Mouse (Mus musculus): ENCODE data around the gene Phlda3. TPM values are rescaled to one million over a fixed set of nuclear protein-coding genes. Genes with fewer than 3 reads are reported as not detected.

Phlda3 gene
- polyA plus RNA-seq, 1 experiment, result 3.2 TPM

- Histone ChIP-seq H3K4me1 (ENCODE audit: control insufficient read depth, insufficient read depth, low read length) (no peaks in the 10 kb centered on the region; the same call in 1 of the 2 replicates), H3K27me3 (ENCODE audit: control insufficient read depth, insufficient read depth, low read length) (no peaks in the 10 kb centered on the region), H3K4me3 (ENCODE audit: control insufficient read depth, low read depth, low read length) (no peak overlapping the region), H3K27ac (ENCODE audit: control insufficient read depth, insufficient read depth, low read depth, low read length) (no peak overlapping the region), H3K36me3 (ENCODE audit: control insufficient read depth, insufficient read depth, low read length) (no peaks in the 10 kb centered on the region)
- TF ChIP-seq CTCF (IDR thresholded peaks at IDR 0.05; ENCODE audit: control insufficient read depth, insufficient read depth, insufficient replicate concordance, low read depth, low read length) (no peak), POLR2A (IDR thresholded peaks at IDR 0.05; ENCODE audit: control insufficient read depth, low read depth, low read length) (no peak)
Observed at GRCm38 (mm10) chr1:135768400-135768799, 2.5 kb downstream of the Phlda3 start.

DNA sequence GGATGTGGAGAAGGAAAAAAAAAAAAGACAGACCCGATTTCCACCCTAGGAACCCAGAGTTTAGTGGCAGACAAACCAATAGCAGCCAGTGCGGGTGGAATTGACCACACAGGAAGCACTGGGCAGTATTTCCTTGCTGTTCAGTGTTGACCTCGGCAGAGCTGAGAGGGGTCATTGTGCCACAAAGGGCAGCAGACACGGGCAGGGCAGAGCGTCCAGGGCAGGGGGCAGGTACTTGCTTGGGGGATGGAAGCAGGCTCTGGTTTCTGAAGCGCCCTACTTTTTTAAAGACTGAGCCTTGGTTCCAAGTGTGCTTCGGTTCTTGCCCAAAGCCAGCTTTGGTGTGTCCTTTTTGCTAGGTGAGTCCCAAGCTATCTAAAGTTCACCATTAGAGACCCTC lies 4.3 kb downstream of the Phlda3 start:
- H3K36me3 ChIP-seq (ENCODE audit: control insufficient read depth, insufficient read depth, low read length), result no peaks in the 10 kb centered on the region
- no peak overlapping the region for H3K27ac ChIP-seq (ENCODE audit: control insufficient read depth, insufficient read depth, low read depth, low read length)
- H3K27me3 ChIP-seq (ENCODE audit: control insufficient read depth, insufficient read depth, low read length), result no peaks in the 10 kb centered on the region
- no peaks in the 10 kb centered on the region; the same call in 1 of the 2 replicates for H3K4me1 ChIP-seq (ENCODE audit: control insufficient read depth, insufficient read depth, low read length)
- no peak for TF ChIP-seq POLR2A (IDR thresholded peaks at IDR 0.05; ENCODE audit: control insufficient read depth, low read depth, low read length)
- no peak for TF ChIP-seq CTCF (IDR thresholded peaks at IDR 0.05; ENCODE audit: control insufficient read depth, insufficient read depth, insufficient replicate concordance, low read depth, low read length)
- H3K4me3 ChIP-seq (ENCODE audit: control insufficient read depth, low read depth, low read length), result no peak overlapping the region

DNA sequence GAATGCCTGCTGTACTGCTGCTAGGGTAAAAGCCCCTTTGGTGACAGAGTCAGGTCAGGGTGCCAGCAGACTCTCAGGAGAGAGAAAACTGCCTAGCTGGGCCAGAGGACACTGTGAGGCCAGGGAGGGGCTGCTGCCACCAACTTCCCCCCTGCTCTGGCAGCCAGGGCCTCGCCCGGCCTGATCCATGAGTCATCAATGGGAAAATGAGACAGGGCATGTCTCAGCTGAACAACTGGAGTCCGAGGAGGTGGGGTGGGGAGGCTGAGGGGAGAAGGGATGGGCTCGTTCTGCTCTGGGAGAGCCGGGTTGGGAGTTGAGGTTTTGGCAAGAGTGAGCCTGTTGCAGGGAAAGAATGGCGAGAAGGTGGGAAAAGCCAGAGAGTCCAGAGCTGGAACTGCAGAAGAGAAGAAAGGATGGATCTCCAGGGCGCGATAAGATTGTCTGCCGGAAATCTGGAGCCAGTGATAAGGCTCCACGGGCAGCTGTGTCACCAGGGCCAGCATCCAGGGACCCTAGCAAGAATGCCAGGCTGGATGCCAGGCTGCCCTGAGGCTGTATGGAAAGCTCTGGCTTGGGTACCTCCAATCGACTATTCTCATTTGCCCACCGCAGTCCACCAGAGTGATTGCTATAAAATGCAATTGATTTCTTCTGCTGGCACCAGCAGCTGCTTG lies 5.1 kb downstream of the Phlda3 start:
- Histone ChIP-seq H3K36me3 (ENCODE audit: control insufficient read depth, insufficient read depth, low read length) (no peaks in the 10 kb centered on the region), H3K4me1 (ENCODE audit: control insufficient read depth, insufficient read depth, low read length) (no peaks in the 10 kb centered on the region; the same call in 1 of the 2 replicates), H3K4me3 (ENCODE audit: control insufficient read depth, low read depth, low read length) (no peak overlapping the region), H3K27ac (ENCODE audit: control insufficient read depth, insufficient read depth, low read depth, low read length) (no peak overlapping the region), H3K27me3 (ENCODE audit: control insufficient read depth, insufficient read depth, low read length) (no peaks in the 10 kb centered on the region)
- TF ChIP-seq POLR2A (IDR thresholded peaks at IDR 0.05; ENCODE audit: control insufficient read depth, low read depth, low read length) (no peak), CTCF (IDR thresholded peaks at IDR 0.05; ENCODE audit: control insufficient read depth, insufficient read depth, insufficient replicate concordance, low read depth, low read length) (no peak)

DNA sequence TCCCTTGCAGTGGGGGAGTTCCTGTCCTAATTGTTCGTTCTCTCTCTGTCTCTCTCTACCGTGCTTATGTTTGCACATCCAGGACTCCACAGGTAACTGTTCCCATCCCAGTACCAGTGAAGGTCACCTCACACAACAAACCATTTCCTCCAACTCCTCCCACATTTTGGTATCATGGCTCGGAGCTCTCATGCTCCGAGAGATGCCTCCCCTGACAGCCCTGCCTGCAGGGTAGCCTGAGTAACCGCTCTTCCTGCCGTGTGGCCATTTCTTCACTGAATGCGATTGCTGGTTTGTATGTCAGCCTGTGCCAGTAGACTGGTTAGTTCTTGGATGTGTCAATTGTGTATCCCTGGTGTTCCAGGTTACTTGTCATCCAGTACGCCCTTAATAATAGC lies 5.7 kb downstream of the Phlda3 start:
- Histone ChIP-seq H3K27ac (ENCODE audit: control insufficient read depth, insufficient read depth, low read depth, low read length) (no peak overlapping the region), H3K4me3 (ENCODE audit: control insufficient read depth, low read depth, low read length) (no peak overlapping the region), H3K36me3 (ENCODE audit: control insufficient read depth, insufficient read depth, low read length) (no peaks in the 10 kb centered on the region), H3K27me3 (ENCODE audit: control insufficient read depth, insufficient read depth, low read length) (no peaks in the 10 kb centered on the region), H3K4me1 (ENCODE audit: control insufficient read depth, insufficient read depth, low read length) (no peaks in the 10 kb centered on the region; the same call in 1 of the 2 replicates)
- TF ChIP-seq CTCF (IDR thresholded peaks at IDR 0.05; ENCODE audit: control insufficient read depth, insufficient read depth, insufficient replicate concordance, low read depth, low read length) (no peak), POLR2A (IDR thresholded peaks at IDR 0.05; ENCODE audit: control insufficient read depth, low read depth, low read length) (no peak)

DNA sequence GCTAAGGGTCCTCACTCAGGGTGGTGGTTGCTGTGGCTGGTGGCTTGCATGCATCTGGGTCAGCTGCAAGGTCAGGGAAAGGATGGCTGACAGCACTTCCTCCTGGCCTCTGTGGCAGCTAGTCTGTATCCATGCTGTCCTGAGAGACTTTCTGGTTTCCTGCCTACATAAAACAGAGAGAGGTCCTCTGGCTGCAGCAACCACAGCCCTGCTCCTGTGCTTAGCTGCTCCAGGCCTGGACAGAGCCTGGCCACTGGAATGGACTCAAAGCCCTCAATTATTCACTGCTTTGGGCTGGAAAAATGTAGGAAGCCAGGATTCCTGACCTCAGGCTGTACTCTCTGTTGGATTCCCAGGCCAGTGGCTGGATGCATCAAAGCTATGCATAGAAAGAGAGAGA lies 10.7 kb downstream of the Phlda3 start:
- H3K27ac ChIP-seq (ENCODE audit: control insufficient read depth, insufficient read depth, low read depth, low read length), result no peak overlapping the region
- TF ChIP-seq POLR2A (IDR thresholded peaks at IDR 0.05; ENCODE audit: control insufficient read depth, low read depth, low read length) (no peak), CTCF (IDR thresholded peaks at IDR 0.05; ENCODE audit: control insufficient read depth, insufficient read depth, insufficient replicate concordance, low read depth, low read length) (no peak)

DNA sequence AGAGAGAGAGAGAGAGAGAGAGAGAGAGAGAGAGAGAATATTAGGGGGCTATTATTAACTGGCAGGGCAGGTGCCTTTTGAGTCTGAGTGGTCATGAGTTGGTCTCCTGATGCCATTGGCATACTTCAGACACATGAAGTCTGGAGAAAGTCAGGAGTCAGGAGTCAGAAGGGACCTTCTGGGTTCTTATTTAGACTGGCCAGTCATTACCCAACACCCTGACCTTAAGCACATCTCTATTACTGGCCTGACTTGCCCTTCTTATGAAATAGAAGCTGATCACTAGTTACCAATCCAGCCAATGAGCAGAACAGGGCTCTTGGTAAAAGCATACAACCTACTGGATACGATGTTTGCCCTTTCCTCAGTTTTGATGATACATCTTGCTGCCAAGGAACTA lies 11.1 kb downstream of the Phlda3 start:
- Histone ChIP-seq H3K36me3 (ENCODE audit: control insufficient read depth, insufficient read depth, low read length) (no peaks in the 10 kb centered on the region), H3K4me3 (ENCODE audit: control insufficient read depth, low read depth, low read length) (no peak overlapping the region), H3K27ac (ENCODE audit: control insufficient read depth, insufficient read depth, low read depth, low read length) (no peak overlapping the region), H3K27me3 (ENCODE audit: control insufficient read depth, insufficient read depth, low read length) (no peaks in the 10 kb centered on the region), H3K4me1 (ENCODE audit: control insufficient read depth, insufficient read depth, low read length) (peaks cover 16% of the 10 kb centered on the region)
- no peak for TF ChIP-seq CTCF (IDR thresholded peaks at IDR 0.05; ENCODE audit: control insufficient read depth, insufficient read depth, insufficient replicate concordance, low read depth, low read length)
- no peak for TF ChIP-seq POLR2A (IDR thresholded peaks at IDR 0.05; ENCODE audit: control insufficient read depth, low read depth, low read length)

More for the DNA sequence above, 10.7 kb downstream of the Phlda3 start:
- Histone ChIP-seq H3K27me3 (ENCODE audit: control insufficient read depth, insufficient read depth, low read length) (no peaks in the 10 kb centered on the region), H3K36me3 (ENCODE audit: control insufficient read depth, insufficient read depth, low read length) (no peaks in the 10 kb centered on the region), H3K4me3 (ENCODE audit: control insufficient read depth, low read depth, low read length) (no peak overlapping the region), H3K4me1 (ENCODE audit: control insufficient read depth, insufficient read depth, low read length) (peaks cover 16% of the 10 kb centered on the region)

DNA sequence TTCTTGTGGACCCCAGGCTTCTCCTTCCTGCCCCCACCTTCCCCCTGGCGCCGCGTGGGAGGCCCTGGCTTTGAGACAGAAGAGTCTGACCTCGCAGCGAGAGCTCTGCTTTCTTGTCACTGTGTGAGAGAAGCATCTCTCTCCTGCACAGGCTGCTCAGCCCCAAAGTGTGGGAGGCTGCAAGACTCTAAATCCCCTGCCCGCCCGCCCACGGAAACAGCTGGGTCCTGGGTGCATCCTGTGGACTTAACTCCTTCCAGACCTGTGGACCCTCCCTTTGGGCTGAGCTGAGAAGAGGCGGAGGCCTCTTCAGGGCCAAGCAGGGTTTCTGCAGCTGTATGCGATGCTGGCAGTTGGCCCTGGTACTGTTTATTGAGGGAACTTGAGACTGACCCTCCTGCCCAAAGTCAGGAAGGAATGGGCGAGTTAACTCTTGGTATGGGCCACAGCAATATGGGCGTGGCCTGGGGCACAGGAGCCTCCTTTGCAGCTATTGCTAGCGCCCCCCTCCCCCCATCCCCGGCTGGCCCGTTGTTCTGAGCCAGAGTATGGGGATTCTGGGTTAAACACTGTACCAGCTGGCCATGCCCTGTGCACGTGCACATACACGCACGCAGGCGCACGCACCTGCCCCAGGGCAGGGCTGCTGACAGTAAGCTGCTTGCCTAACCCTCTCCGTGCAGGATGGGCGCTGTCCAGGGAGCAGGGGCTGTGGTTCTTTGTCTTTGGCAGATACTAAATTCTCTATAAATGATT lies 13.0 kb downstream of the Phlda3 start, which contains the start of gene Tnni1:
Gene Tnni1, plus strand, starts transcription at position 655 of the 756 bp plus-strand sequence.
- H3K27me3 ChIP-seq (ENCODE audit: control insufficient read depth, insufficient read depth, low read length), result no peaks in the 10 kb centered on the region
- no peak within 1 kb of the TSS; the same call in 1 of the 2 replicates for H3K27ac ChIP-seq (ENCODE audit: control insufficient read depth, insufficient read depth, low read depth, low read length)
- TF ChIP-seq POLR2A (IDR thresholded peaks at IDR 0.05; ENCODE audit: control insufficient read depth, low read depth, low read length), result no peak
- no peak for TF ChIP-seq CTCF (IDR thresholded peaks at IDR 0.05; ENCODE audit: control insufficient read depth, insufficient read depth, insufficient replicate concordance, low read depth, low read length)
- H3K4me1 ChIP-seq (ENCODE audit: control insufficient read depth, insufficient read depth, low read length), result peaks cover 16% of the 10 kb centered on the region
- H3K4me3 ChIP-seq (ENCODE audit: control insufficient read depth, low read depth, low read length), result no peak within 1 kb of the TSS
- no peaks in the 10 kb centered on the region for H3K36me3 ChIP-seq (ENCODE audit: control insufficient read depth, insufficient read depth, low read length)
